Mouse (Mus musculus): ENCODE measurements around the gene Ywhae. TPM values are rescaled to one million over a fixed set of nuclear protein-coding genes. Genes with fewer than 3 reads are reported as not detected.

Gene Ywhae
- polyA plus RNA-seq, 1 experiment = 188 TPM

GRCm38 (mm10) chr11:75769206-75769605, 36.5 kb downstream of the Ywhae start:
- H3K4me1 ChIP-seq (ENCODE audit: control insufficient read depth, insufficient read depth, low read length) = no peaks in the 10 kb centered on the region; the same call in 1 of the 2 replicates
- H3K27me3 ChIP-seq (ENCODE audit: control insufficient read depth, insufficient read depth, low read length) = no peaks in the 10 kb centered on the region
- H3K36me3 ChIP-seq (ENCODE audit: control insufficient read depth, insufficient read depth, low read length) = no peaks in the 10 kb centered on the region
- peak overlapping the region; percentile 54 for H3K4me3 ChIP-seq (ENCODE audit: control insufficient read depth, low read depth, low read length)
- TF ChIP-seq POLR2A (IDR thresholded peaks at IDR 0.05; ENCODE audit: control insufficient read depth, low read depth, low read length) (no peak), CTCF (IDR thresholded peaks at IDR 0.05; ENCODE audit: control insufficient read depth, insufficient read depth, insufficient replicate concordance, low read depth, low read length) (peak; percentile 84; the same call in 1 of the 2 replicates)
- no peak overlapping the region; the same call in 1 of the 2 replicates for H3K27ac ChIP-seq (ENCODE audit: control insufficient read depth, insufficient read depth, low read depth, low read length)

- Histone ChIP-seq H3K4me3 (ENCODE audit: control insufficient read depth, low read depth, low read length) (no peak overlapping the region), H3K27ac (ENCODE audit: control insufficient read depth, insufficient read depth, low read depth, low read length) (no peak overlapping the region), H3K4me1 (ENCODE audit: control insufficient read depth, insufficient read depth, low read length) (no peaks in the 10 kb centered on the region; the same call in 1 of the 2 replicates), H3K36me3 (ENCODE audit: control insufficient read depth, insufficient read depth, low read length) (no peaks in the 10 kb centered on the region), H3K27me3 (ENCODE audit: control insufficient read depth, insufficient read depth, low read length) (no peaks in the 10 kb centered on the region)
- TF ChIP-seq CTCF (IDR thresholded peaks at IDR 0.05; ENCODE audit: control insufficient read depth, insufficient read depth, insufficient replicate concordance, low read depth, low read length) (no peak), POLR2A (IDR thresholded peaks at IDR 0.05; ENCODE audit: control insufficient read depth, low read depth, low read length) (no peak)
These were observed 39.9 kb downstream of the Ywhae start for GRCm38 (mm10) chr11:75772562-75772961.

- Histone ChIP-seq H3K4me3 (ENCODE audit: control insufficient read depth, low read depth, low read length) (no peak overlapping the region), H3K4me1 (ENCODE audit: control insufficient read depth, insufficient read depth, low read length) (no peaks in the 10 kb centered on the region), H3K36me3 (ENCODE audit: control insufficient read depth, insufficient read depth, low read length) (no peaks in the 10 kb centered on the region), H3K27me3 (ENCODE audit: control insufficient read depth, insufficient read depth, low read length) (no peaks in the 10 kb centered on the region), H3K27ac (ENCODE audit: control insufficient read depth, insufficient read depth, low read depth, low read length) (no peak overlapping the region)
- no peak for TF ChIP-seq CTCF (IDR thresholded peaks at IDR 0.05; ENCODE audit: control insufficient read depth, insufficient read depth, insufficient replicate concordance, low read depth, low read length)
- no peak for TF ChIP-seq POLR2A (IDR thresholded peaks at IDR 0.05; ENCODE audit: control insufficient read depth, low read depth, low read length)
These were observed 43.2 kb downstream of the Ywhae start for GRCm38 (mm10) chr11:75775919-75776318.

- Histone ChIP-seq H3K4me3 (ENCODE audit: control insufficient read depth, low read depth, low read length) (no peak overlapping the region), H3K36me3 (ENCODE audit: control insufficient read depth, insufficient read depth, low read length) (no peaks in the 10 kb centered on the region), H3K27ac (ENCODE audit: control insufficient read depth, insufficient read depth, low read depth, low read length) (no peak overlapping the region), H3K27me3 (ENCODE audit: control insufficient read depth, insufficient read depth, low read length) (no peaks in the 10 kb centered on the region), H3K4me1 (ENCODE audit: control insufficient read depth, insufficient read depth, low read length) (no peaks in the 10 kb centered on the region)
- TF ChIP-seq POLR2A (IDR thresholded peaks at IDR 0.05; ENCODE audit: control insufficient read depth, low read depth, low read length) = no peak
- TF ChIP-seq CTCF (IDR thresholded peaks at IDR 0.05; ENCODE audit: control insufficient read depth, insufficient read depth, insufficient replicate concordance, low read depth, low read length) = peak; percentile 56; the same call in 1 of the 2 replicates
These were observed 49.2 kb downstream of the Ywhae start for GRCm38 (mm10) chr11:75781919-75782318.

GRCm38 (mm10) chr11:75783799-75784198, 51.1 kb downstream of the Ywhae start:
- Histone ChIP-seq H3K36me3 (ENCODE audit: control insufficient read depth, insufficient read depth, low read length) (no peaks in the 10 kb centered on the region), H3K4me1 (ENCODE audit: control insufficient read depth, insufficient read depth, low read length) (no peaks in the 10 kb centered on the region), H3K27me3 (ENCODE audit: control insufficient read depth, insufficient read depth, low read length) (no peaks in the 10 kb centered on the region), H3K27ac (ENCODE audit: control insufficient read depth, insufficient read depth, low read depth, low read length) (no peak overlapping the region), H3K4me3 (ENCODE audit: control insufficient read depth, low read depth, low read length) (no peak overlapping the region)
- TF ChIP-seq CTCF (IDR thresholded peaks at IDR 0.05; ENCODE audit: control insufficient read depth, insufficient read depth, insufficient replicate concordance, low read depth, low read length) (no peak), POLR2A (IDR thresholded peaks at IDR 0.05; ENCODE audit: control insufficient read depth, low read depth, low read length) (no peak)

GRCm38 (mm10) chr11:75785897-75786296, 53.2 kb downstream of the Ywhae start:
- TF ChIP-seq CTCF (IDR thresholded peaks at IDR 0.05; ENCODE audit: control insufficient read depth, insufficient read depth, insufficient replicate concordance, low read depth, low read length) (no peak), POLR2A (IDR thresholded peaks at IDR 0.05; ENCODE audit: control insufficient read depth, low read depth, low read length) (no peak)
- Histone ChIP-seq H3K27me3 (ENCODE audit: control insufficient read depth, insufficient read depth, low read length) (no peaks in the 10 kb centered on the region), H3K4me1 (ENCODE audit: control insufficient read depth, insufficient read depth, low read length) (no peaks in the 10 kb centered on the region), H3K36me3 (ENCODE audit: control insufficient read depth, insufficient read depth, low read length) (no peaks in the 10 kb centered on the region), H3K27ac (ENCODE audit: control insufficient read depth, insufficient read depth, low read depth, low read length) (no peak overlapping the region), H3K4me3 (ENCODE audit: control insufficient read depth, low read depth, low read length) (no peak overlapping the region)

- TF ChIP-seq CTCF (IDR thresholded peaks at IDR 0.05; ENCODE audit: control insufficient read depth, insufficient read depth, insufficient replicate concordance, low read depth, low read length) (no peak), POLR2A (IDR thresholded peaks at IDR 0.05; ENCODE audit: control insufficient read depth, low read depth, low read length) (no peak)
- peaks cover 8% of the 10 kb centered on the region; the same call in 1 of the 2 replicates for H3K4me1 ChIP-seq (ENCODE audit: control insufficient read depth, insufficient read depth, low read length)
- H3K27me3 ChIP-seq (ENCODE audit: control insufficient read depth, insufficient read depth, low read length) = no peaks in the 10 kb centered on the region
- no peaks in the 10 kb centered on the region for H3K36me3 ChIP-seq (ENCODE audit: control insufficient read depth, insufficient read depth, low read length)
- no peak overlapping the region for H3K27ac ChIP-seq (ENCODE audit: control insufficient read depth, insufficient read depth, low read depth, low read length)
- no peak overlapping the region for H3K4me3 ChIP-seq (ENCODE audit: control insufficient read depth, low read depth, low read length)
These were observed 59.9 kb downstream of the Ywhae start for GRCm38 (mm10) chr11:75792535-75792934.

- no peak overlapping the region for H3K4me3 ChIP-seq (ENCODE audit: control insufficient read depth, low read depth, low read length)
- no peaks in the 10 kb centered on the region for H3K27me3 ChIP-seq (ENCODE audit: control insufficient read depth, insufficient read depth, low read length)
- no peaks in the 10 kb centered on the region for H3K36me3 ChIP-seq (ENCODE audit: control insufficient read depth, insufficient read depth, low read length)
- H3K4me1 ChIP-seq (ENCODE audit: control insufficient read depth, insufficient read depth, low read length) = peaks cover 8% of the 10 kb centered on the region; the same call in 1 of the 2 replicates
- TF ChIP-seq CTCF (IDR thresholded peaks at IDR 0.05; ENCODE audit: control insufficient read depth, insufficient read depth, insufficient replicate concordance, low read depth, low read length) (no peak), POLR2A (IDR thresholded peaks at IDR 0.05; ENCODE audit: control insufficient read depth, low read depth, low read length) (no peak)
- H3K27ac ChIP-seq (ENCODE audit: control insufficient read depth, insufficient read depth, low read depth, low read length) = no peak overlapping the region
These were observed 60.7 kb downstream of the Ywhae start for GRCm38 (mm10) chr11:75793351-75793750.

Data from testis, adult 2 months (tissue).